Mouse (Mus musculus): ENCODE measurements around the gene Rpl32. TPM values are rescaled to one million over a fixed set of nuclear protein-coding genes. Genes with fewer than 3 reads are reported as not detected.

The Rpl32 gene
- total RNA-seq, 1 experiment from 2014 or later: 6,333 TPM

Other genes starting within 250 kb of the Rpl32 start
- gene Mkrn2os, start 216.2 kb downstream of the Rpl32 start, total RNA-seq (2017): 0.25 TPM in 1 of 2 replicates, not detected in the other
- gene Mkrn2, start 206.8 kb downstream of the Rpl32 start, total RNA-seq (2017): 19.6 and 22.3 TPM in 2 replicates
- gene Raf1, start 132.1 kb downstream of the Rpl32 start, total RNA-seq (2017): 84.3 and 90.6 TPM in 2 replicates
- 20.8 and 62.5 TPM in 2 replicates for gene Tmem40, start 46.3 kb downstream of the Rpl32 start, total RNA-seq (2017)
- 7.1 and 8.6 TPM in 2 replicates for gene Cand2, start 34.2 kb downstream of the Rpl32 start, total RNA-seq (2017)
- gene Efcab12, start 29.7 kb upstream of the Rpl32 start, total RNA-seq (2017): 0.31 TPM in 1 of 2 replicates, not detected in the other
- gene Mbd4, start 44.6 kb upstream of the Rpl32 start, total RNA-seq (2017): 24.4 and 27.3 TPM in 2 replicates
- gene Ift122, start 44.7 kb upstream of the Rpl32 start, total RNA-seq (2017): 10.6 and 12.9 TPM in 2 replicates
- 0.10 TPM in 1 of 2 replicates, not detected in the other for gene Rho, start 123.0 kb upstream of the Rpl32 start, total RNA-seq (2017)
- not detected in 2 replicates for gene H1foo, start 136.2 kb upstream of the Rpl32 start, total RNA-seq (2017)
- 12.4 and 35.3 TPM in 2 replicates for gene Plxnd1, start 186.3 kb upstream of the Rpl32 start, total RNA-seq (2017)

Measured in hematopoietic stem cell, adult 5-6 weeks (primary cell).